Mouse (Mus musculus) gastrocnemius, postnatal 4 days (tissue): Measurements from ENCODE around the gene Mroh2a. TPM values are rescaled to one million over a fixed set of nuclear protein-coding genes. Genes with fewer than 3 reads are reported as not detected.

Source experiments
- DNase-seq, 2 experiments: peaks; one replicate each; pipeline ENCODE4 v3.0.0; 2021 to 2022; ENCODE audit warnings: low spot score in 2 of 2, mixed read lengths in 2 of 2
- total RNA-seq, 2 experiments: library from RNA; stranded (reverse); gene quantifications; 2 replicates each; pipeline ENCODE4 v1.2.3; 2021

Gene Mroh2a
- total RNA-seq, 2 experiments from 2014 or later, result 0.13 TPM; not detected in 1

DNA sequence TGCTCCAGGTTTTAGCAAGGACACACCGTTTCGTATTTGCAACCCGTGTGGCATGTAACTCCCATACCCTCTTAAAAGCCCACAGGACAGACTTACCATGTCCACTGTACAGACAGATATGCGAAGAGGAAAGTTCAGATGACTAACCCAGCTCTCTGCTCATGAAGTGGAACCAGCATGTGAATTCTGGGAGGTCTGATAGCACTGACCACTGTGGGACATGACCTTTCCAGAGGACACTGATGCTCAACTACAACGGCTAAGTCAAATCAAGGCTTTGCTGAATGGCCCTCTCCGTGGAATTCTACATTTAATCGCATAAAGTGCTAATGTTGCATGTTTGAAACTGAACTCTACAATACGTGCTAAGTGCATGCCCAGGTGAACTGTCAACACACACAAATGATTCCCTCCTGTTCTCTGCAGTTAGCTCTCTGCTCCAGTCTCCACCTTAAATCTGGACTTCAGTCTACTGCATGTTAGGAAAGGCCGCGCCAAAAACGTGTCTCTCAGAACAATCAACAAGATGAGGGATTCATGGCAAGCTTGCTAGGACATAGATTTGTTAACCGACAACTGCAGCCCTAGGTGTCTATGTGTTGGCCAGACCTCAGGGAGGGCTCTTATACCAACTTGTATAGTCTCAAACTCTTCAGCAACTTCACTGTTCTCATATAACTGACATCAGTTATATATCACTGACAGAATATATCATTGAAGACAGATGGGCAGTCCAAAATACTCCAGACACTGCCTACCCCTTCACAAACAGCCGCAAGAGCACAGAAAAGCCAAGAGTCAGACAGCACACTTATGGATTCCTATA, 49.1 kb downstream of the Mroh2a start:
- peak in 1 of 2 experiments; percentile 37 for DNase-seq

DNA sequence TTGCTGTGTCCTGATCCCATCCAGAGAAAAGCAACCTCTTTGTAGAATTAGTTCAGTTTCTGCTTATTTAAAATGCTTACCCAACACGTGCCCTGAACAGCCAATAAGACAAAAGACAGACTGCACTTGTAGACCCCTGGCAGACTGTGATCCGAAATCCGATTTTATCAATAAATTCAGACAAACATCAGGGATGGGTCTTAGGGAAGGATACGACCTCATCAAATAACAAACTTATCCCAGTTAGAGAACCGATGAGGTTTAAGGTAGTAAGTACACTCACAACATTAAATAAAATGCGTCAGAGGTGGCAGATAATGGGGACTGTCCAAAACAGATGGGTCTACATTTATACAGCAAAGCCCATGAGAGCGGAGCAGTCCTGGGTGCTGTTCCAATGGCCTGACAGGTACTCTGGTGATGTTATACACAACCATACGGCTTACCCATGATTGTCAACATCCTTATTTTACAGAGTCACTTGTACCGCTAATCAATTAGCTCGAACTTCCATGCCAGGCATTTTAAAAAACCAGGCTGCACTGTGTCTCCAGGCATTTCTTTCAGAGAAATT, 49.8 kb downstream of the Mroh2a start:
- peak in 1 of 2 experiments; percentile 21 for DNase-seq

DNA sequence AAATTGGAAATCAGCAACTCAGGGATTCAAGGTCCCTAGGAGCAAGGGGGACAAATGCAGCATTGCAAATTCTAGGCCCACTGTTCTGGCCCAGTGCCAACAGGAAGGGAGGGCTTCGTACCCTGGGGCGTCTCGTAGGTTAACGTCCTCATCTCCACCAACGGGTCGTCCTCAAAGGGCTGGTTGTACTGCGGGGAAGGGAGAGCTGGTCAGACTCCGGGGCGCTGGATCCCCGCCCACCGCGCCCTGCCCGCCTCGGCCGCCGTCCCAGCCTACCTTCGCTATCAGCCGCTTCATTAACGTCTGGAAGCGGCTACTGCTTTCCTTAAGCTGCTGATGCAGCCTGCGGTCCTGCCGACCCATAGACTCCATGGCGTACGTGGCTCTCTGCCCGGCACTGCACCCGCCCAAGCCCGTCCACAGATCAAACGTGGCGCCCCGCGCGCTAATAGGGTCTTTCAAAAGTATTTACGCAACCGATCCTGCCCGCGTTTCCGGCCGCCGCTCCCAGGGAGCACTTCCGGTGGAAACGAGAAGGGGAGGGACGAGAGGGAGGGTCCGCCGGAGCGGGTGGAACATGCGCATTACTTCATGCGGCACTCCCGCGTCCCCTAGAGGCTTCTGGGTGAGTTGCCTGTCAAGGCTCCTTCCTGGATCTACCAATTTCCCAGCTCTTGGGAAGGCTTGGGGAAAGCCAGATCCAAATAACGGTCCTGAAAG, 50.5 kb downstream of the Mroh2a start, which contains the start of the genes Hjurp and Trpm8:
TSS of gene Hjurp (minus strand) at position 536 of the 720 bp plus-strand sequence.
TSS of gene Trpm8 (plus strand) at position 564 of the 720 bp plus-strand sequence.
- DNase-seq, result peak; percentile 100

DNA sequence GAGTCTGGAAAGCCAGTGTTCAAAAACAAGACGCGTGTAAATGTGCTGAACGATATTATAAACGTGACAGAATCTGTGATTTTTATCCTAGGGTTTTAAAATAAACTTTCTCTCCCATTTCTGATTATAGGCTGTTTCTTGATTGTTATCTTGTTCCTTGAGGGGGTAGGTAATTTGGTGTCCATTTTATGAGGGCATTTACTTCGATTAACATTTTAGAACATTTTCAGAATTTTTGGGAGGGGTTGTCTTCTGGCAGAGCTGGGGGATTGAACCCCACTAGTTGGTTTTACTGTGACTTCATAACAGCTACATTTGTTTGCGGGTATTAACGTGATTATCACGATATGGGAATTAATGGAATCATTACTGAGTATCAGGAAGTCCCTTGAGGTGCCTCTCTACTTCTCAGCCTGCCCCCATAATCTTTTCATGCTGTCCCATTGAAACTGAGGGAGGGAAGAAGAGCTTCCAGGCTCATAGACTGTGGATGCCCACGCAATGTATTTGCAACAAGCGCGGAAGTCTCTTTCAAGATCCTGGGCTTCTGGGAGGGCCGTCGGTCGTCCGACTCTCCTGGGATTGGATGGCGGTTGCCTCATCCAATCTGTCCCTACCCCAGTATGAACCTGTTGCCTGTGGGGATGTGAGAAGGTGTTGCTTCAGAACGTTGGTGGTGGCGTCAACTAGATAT, 51.2 kb downstream of the Mroh2a start:
- DNase-seq, result peak in 1 of 2 experiments; percentile 43

DNA sequence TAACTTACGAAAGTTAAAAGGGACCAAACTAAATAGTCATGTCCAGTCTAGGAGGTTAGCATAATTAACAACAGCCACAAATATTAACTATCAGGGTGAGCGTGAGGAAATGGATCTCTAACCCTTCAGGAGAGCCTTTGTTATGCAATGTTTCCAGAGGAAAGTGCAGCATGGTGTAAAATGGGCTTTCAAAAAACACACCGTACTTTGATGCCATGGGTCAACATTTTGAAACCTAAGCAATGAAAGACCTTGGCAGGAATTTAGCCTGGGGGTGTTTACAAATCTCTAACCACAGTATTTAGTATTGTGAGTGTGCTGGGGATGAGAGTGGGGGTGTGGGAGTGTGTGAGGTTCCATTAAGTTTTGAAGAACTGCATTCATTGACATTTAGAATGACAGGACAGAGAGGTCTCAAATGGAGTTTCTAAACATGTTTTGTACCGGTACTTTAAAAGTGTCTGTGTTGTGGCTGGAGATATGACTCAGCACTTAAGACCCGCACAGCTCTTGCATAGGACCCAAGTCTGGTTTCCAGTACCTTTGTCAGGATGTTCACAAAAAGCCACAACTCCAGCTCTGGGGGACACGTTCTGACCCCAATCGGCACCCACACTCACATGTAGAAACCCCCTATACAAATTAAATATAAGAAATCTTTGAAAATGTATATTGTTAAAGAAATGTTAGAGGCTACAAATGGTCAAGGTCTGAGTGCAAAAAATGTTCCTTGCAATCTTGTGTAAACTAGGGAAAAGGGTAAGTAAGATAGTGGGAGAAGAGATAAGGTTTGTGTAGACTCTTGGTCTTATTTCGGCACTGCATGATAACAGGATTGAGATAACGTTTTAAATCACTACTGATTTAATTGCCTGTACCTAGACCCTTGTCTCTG, 52.6 kb downstream of the Mroh2a start:
- DNase-seq, result peak in 1 of 2 experiments; percentile 12

DNA sequence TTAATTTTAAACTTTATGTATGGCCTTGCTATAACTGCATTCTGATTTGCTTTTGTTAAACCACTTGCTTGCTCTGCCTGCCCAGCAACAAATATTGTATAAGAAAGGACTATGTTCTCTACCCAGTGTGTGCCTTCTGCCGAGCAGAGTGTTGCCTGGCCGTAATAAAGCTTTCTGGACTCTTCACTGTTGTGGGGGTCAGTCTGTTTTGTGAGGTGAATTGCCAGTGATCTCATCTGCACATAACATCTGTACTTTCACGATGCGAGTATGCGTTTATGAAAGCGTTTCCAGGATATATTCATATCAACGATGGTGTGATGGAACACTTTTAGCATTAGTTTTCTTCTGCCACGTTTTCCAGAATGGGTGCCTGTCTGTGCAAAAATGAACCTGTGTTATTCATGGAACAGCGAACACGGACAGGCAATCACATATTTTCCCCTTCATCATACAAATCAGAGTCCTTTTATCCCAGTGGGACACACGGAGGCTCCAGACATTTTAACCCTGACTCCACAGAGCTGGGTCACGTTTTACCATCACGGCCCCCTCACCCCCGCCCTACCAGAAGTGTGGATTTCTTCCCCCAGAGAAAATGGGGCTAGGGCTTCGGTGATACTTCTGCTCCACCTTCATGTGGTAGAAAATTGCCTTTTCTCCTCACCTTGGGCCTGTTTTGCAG, 53.4 kb downstream of the Mroh2a start:
- peak in 1 of 2 experiments; percentile 33 for DNase-seq

DNA sequence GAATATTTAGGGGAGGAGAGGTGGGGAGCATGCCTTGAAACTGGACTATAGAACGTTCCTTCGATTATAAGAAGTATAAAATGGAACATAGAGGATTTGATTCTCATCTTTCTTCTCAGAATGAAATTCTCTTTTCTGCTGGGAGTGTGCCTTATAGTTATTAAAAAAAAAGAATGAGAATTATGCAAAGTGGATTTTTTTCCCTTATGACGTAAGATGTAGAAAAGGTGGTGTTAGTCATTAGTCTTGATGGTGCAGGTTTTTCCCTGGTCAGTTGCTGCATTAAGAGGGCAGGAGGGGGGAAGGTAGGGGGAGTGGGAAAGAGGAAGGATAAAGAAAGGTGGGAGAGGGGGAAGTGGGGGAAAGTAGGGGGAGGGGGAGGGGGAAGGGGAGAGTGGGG, 55.5 kb downstream of the Mroh2a start:
- no peak for DNase-seq

DNA sequence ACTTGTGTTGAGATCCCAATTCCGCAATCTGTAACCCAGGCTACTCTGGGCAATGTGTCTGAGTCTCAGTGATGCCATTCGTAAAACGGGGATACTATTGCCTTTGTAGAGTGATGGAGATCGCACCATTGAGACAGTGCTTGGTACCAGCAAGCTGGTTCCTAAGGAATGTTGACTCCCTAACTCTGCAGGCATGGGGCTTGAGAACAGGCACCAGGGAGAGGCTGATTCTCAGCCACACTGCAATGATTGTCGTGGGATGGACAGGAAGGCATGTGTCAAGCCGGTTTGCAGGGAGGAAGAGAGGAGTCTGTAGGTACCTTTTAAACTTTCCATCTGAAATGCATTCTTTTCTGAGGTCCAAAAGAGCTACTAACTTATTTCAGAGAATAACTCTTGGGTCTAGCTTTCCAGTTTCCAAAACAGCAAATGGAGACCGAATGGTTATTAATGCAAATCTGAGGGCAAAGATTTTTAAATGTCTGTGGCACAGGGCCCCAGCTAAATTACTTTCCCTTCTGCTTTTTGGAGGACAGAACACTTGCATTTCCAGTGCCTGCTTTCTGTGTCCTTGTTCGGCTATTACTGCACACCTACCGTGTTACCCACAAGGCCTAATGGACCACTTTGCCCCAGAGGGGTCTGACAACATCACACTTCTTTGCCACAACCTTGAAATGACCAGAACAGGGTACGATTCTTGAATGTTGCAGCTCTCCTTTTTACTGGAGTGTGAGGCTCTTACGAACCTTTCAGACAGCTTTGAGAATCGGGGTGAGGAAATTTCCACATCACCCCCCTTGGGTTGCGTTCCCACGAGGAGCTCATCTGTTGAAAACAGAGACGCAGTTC, 56.8 kb downstream of the Mroh2a start:
- DNase-seq, result peak in 1 of 2 experiments; percentile 20

DNA sequence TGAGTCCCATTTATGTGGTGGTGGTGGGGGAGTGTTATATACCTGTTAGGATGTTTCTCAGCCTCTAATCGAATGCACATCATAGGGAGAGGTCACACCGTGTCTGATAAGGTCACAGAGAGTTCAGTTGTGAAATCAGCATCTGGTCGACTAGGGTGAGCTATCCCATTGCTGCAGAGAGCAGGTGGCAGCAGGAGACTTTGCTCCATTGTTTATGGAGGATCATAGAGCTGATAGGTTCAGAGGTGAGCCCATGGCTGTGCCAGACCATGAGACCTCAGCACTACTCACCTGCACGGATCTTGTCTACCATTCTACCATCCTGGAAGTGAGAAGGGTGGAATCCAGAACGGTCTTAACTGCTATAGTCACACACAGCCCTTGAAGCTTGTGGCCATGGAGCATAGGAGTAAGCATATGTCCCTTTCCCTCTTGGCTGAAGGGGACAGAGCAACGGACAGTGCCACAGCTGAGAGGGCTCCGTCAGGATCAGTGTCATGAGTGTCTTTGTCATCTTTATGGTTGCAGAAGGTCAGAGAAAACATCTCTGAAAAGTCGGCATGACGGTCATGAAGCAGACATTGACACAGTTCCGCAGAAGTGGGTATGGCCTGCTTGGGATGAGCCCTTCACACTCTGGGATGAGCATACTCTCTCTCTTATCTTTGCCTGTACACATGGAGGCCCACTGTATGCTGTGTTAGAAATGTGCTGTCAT, 57.6 kb downstream of the Mroh2a start:
- peak in 1 of 2 experiments; percentile 24 for DNase-seq

DNA sequence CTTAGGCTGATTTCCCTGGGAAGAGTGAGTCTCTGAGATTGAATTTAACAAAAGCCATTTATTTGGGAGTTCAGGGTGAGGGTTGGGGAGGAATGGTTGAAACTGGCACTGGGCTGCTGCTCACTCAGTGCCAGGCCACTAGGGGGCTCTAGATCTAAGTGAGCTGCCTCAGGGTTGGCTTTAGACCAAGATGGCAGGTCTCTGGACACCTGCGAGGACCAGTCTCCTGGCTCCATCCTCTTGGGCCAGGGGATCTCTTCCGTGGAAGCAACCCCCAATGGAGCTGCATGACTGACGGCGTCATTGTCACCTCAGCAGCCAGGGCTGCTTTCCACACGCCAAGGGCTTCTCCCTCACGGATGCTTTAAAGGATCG, 58.1 kb downstream of the Mroh2a start:
- peak in 1 of 2 experiments; percentile 52 for DNase-seq

DNA sequence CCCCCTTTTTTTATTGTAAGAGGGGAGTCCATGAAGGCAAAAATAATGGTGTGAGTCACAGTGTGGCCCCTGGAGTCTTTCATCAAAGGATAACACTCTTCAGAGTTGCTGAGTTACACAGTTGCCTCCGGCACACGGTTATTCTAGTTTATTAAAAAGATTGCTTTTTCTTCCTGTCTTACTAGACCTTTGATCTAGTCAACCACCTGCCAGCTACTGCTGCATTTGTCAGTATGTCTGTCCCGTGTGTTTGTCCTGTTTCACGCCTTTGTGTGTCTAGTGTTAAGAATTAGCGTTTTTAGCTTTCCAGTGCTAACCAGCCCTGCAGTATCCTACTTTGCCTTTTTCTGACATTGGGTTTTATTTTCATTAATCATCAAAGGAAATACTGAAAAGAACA, 58.9 kb downstream of the Mroh2a start:
- DNase-seq, result no peak

DNA sequence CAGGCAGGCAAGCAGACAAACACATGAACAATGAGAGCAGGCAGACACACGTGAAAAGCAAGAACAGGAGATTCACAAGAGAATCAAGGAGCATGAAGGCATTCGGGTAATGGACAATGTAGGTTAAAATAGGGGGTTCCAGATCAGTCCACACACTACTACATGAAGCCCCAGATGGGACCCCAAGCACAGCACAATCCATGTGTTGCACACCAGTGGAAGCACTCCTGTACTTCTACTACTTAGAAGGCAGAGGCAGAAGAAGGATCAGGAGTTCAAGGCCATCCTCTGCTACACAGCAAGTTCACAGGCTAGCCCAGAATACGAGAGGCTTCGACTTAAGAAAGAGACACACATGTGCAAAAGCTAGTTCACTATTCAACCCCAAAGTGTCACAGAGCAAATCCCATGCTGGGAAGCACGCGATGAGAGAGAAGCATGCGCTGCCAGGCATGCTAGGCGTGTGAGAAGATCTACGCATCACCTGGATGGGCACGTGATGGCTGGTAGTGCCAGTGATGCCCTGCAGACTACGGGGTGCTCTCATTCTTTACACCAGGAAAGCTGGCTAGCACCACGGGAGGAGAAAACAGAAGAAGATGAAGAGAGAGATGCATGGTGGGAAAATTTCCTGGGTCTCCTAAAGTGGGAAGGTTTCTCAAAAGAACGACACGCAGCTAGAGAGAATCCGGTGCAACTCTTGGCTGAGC, 59.5 kb downstream of the Mroh2a start:
- DNase-seq, result peak in 1 of 2 experiments; percentile 37

DNA sequence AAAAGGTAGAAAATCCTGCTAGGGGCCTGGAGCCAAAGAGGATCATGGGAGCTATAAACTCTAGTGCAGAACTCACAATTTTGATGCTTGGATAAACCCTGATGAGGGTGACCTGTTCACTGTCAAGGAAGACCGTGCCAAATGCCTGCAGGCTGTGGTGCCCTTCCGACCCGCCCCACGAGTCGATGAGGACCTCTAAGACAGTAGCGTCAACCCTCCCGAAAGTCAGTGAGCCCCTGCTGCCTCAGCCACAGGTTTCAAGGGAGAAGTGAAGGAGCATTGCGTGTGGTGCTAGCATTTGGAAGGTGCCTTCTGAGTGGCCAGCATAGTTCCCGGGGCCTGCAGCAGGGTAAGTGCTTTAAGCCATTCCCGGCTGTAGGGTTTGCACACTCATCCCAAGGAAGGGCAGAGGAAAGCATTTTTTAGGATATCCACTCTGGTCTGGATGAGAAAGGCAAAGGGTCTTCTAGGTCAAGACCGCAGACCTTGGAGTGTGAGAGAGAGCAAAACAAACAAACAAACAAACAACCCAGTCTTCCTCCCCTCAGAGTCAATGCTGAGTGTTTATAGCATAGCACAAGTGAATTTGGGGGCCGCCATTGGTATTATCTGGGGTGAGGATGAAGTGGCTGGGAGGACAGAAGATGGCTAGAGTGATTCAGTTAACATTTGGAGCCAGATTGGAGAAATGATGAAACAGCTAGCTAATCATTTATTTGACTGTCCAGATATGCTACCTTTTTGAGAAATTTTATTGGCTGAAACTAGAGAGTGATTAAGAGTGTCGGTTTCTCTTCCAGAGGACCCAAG, 60.3 kb downstream of the Mroh2a start:
- peak in 1 of 2 experiments; percentile 28 for DNase-seq

DNA sequence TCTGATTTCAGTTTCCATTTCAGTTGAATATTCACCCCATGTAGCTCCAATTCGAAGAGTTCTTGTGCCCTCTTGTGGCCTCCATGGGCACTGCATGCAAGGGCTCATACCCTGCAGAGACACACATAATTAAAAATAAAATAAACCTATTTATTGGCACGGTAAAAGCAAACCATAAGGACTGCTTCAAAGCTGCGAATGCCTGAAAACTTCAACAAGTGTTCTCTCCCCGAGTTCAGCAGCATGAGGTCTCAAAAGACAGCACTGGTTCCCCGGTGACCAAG, 60.9 kb downstream of the Mroh2a start:
- DNase-seq, result peak in 1 of 2 experiments; percentile 61

DNA sequence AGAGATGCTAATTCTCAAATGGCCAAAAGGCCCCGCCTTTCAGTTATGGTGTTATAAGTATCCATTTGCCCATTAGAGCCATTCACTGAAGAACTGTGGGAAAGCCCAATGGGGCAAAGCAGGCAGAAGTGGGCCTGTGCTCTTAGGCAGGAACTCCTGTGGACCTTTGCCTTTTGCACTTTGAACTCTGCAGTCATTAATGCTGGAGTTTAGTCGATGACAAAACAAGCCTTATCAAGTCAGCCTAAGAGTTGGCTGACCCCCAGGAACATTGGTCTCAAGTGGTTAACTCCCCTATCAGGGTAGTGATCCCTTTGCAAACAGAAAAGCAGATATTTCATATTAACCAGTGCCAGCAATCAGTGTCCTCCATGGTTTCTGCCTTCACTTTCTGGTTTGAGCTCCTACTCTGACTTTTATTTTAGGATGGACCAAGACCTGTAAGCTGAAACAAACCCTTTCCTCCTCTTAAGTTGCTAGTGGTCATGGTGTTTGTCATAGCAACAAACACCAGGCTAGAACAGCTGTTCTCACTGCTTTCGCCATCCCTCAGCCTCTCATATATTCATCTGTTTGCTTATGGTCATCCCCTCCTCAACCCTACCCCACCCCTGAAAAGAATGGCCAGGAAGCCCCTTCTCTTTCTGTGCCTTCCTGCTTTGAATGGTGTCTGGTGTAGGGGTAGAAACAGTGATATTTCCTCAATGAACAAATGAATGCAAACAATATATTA, 61.4 kb downstream of the Mroh2a start:
- peak in 1 of 2 experiments; percentile 19 for DNase-seq

DNA sequence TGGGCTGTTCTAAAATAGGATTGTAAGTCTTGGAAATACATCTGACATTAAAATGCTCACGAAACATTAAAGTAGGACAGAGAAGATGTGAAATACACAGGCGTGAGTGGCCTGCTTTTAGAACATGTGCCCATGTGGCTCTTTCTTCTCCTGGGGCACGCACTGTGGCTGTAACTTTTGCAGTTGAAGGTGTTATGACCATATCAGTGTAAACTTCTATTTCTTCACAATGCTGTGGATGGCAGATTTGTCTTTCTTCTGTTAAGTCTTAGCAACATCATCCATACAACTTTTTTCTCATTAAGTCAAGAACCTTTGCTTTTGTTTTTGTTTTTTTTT, 62.0 kb downstream of the Mroh2a start:
- DNase-seq, result peak in 1 of 2 experiments; percentile 9
